Mouse (Mus musculus): ENCODE measurements around the gene Rrp9.

GRCm38 (mm10) chr9:106452821-106453220, 22.9 kb upstream of the Rrp9 start:
- TF ChIP-seq CTCF (IDR thresholded peaks at IDR 0.05; ENCODE audit: low read depth, low read length) = no peak
- no peak for TF ChIP-seq POLR2A (IDR thresholded peaks at IDR 0.05; ENCODE audit: insufficient read depth, low read length)
- no peak for TF ChIP-seq EP300 (IDR thresholded peaks at IDR 0.05; ENCODE audit: insufficient read depth, low read depth, low read length)
